Mouse (Mus musculus) kidney, embryonic 14.5 days (tissue): ENCODE results near the gene Ctrc. TPM values are rescaled to one million over a fixed set of nuclear protein-coding genes. Genes with fewer than 3 reads are reported as not detected.
A peak's percentile ranks its signal among the peaks of the same experiment; 100 is the strongest.

Source experiments
- ATAC-seq: fragments of 200-750 bp; cut with Nextera tagmentation; 2 replicates; pipeline ENCODE4 v1.8.0; 2017; ENCODE audit warnings: moderate number of reproducible peaks, mild to moderate bottlenecking, moderate TSS enrichment, moderate library complexity; ENCODE audit not compliant: low FRiP score, low TSS enrichment
- H3K27ac ChIP-seq: fragments of 300-500 bp; sonication (generic); 2 replicates; pipeline ENCODE4 v1.5.1; 2014; ENCODE audit warnings: low read depth, mild to moderate bottlenecking, low read length, moderate library complexity, mixed read lengths
- H3K27me3 ChIP-seq: fragments of 300-500 bp; sonication (generic); 2 replicates; pipeline ENCODE4 v1.6.1; 2014; ENCODE audit warnings: mild to moderate bottlenecking, low read length; ENCODE audit not compliant: control insufficient read depth, insufficient read depth
- H3K36me3 ChIP-seq: fragments of 300-500 bp; sonication (generic); 2 replicates; pipeline ENCODE4 v1.6.1; 2014; ENCODE audit warnings: low read length, mixed read lengths; ENCODE audit not compliant: control insufficient read depth, insufficient read depth
- H3K4me1 ChIP-seq: fragments of 300-500 bp; sonication (generic); 2 replicates; pipeline ENCODE4 v1.6.1; 2014; ENCODE audit warnings: low read length, mixed read lengths; ENCODE audit not compliant: control insufficient read depth, insufficient read depth
- H3K4me2 ChIP-seq: fragments of 300-500 bp; sonication (generic); replicated peaks from 2 replicates; pipeline ENCODE4 v1.6.1; 2014; ENCODE audit warnings: low read depth, mild to moderate bottlenecking, low read length
- H3K4me3 ChIP-seq: fragments of 300-500 bp; sonication (generic); 2 replicates; pipeline ENCODE4 v1.5.1; 2014; ENCODE audit warnings: mild to moderate bottlenecking, low read length
- H3K9ac ChIP-seq: fragments of 300-500 bp; sonication (generic); 2 replicates; pipeline ENCODE4 v1.6.1; 2014; ENCODE audit warnings: low read depth, mild to moderate bottlenecking, low read length, moderate library complexity
- H3K9me3 ChIP-seq: fragments of 300-500 bp; sonication (generic); 2 replicates; pipeline ENCODE4 v1.6.1; 2016; ENCODE audit warnings: low read length; ENCODE audit not compliant: control insufficient read depth
- WGBS: fragments of 180-500 bp; shearing (Covaris S2); extraction: QIAGEN DNeasy Blood & Tissue Kit; methylation state at CpG from one replicate; pipeline ENCODE4 v1.1.7; 2014; 5-methylcytosine and 5-hydroxymethylcytosine counted together
- polyA plus RNA-seq: library from polyadenylated mRNA; unstranded; fragments of >200 nt; fragmentation: Nextera tagmentation; extraction: Ambion mirVana; gene quantifications from 2 replicates; pipeline ENCODE4 v1.2.1, GENCODE M21; 2014

Ctrc gene
- polyA plus RNA-seq, 1 experiment from 2014 or later, result not detected

GRCm38 (mm10) chr4:141863726-141864280, 17.6 kb upstream of the Ctrc start:
- WGBS, result 82% methylated on average over 7 of the region's 7 CpGs
- Histone ChIP-seq H3K27me3 (no peaks in the 10 kb centered on the region), H3K36me3 (peaks cover 9% of the 10 kb centered on the region; the same call in 1 of the 2 replicates), H3K4me1 (peaks cover 10% of the 10 kb centered on the region), H3K4me3 (no peak overlapping the region), H3K27ac (no peak overlapping the region), H3K4me2 (no peak overlapping the region), H3K9ac (no peak overlapping the region), H3K9me3 (no peaks in the 10 kb centered on the region)
- no peak for ATAC-seq

GRCm38 (mm10) chr4:141862867-141863266, 16.7 kb upstream of the Ctrc start:
- Histone ChIP-seq H3K9me3 (no peaks in the 10 kb centered on the region), H3K4me1 (peaks cover 9% of the 10 kb centered on the region), H3K27ac (no peak overlapping the region), H3K4me3 (no peak overlapping the region), H3K36me3 (peaks cover 9% of the 10 kb centered on the region; the same call in 1 of the 2 replicates), H3K27me3 (no peaks in the 10 kb centered on the region), H3K4me2 (no peak overlapping the region), H3K9ac (no peak overlapping the region)
- 81% methylated on average over 5 of the region's 5 CpGs for WGBS
- no peak for ATAC-seq

GRCm38 (mm10) chr4:141861591-141862295, 15.6 kb upstream of the Ctrc start:
- H3K4me1 ChIP-seq, result no peaks in the 10 kb centered on the region
- peaks cover 9% of the 10 kb centered on the region; the same call in 1 of the 2 replicates for H3K36me3 ChIP-seq
- no peak overlapping the region for H3K4me3 ChIP-seq
- no peaks in the 10 kb centered on the region for H3K9me3 ChIP-seq
- WGBS, result 84% methylated on average over 17 of the region's 17 CpGs
- no peak overlapping the region for H3K9ac ChIP-seq
- no peak for ATAC-seq
- H3K27me3 ChIP-seq, result no peaks in the 10 kb centered on the region
- H3K27ac ChIP-seq, result no peak overlapping the region
- H3K4me2 ChIP-seq, result no peak overlapping the region

- Histone ChIP-seq H3K9me3 (no peaks in the 10 kb centered on the region), H3K27me3 (no peaks in the 10 kb centered on the region), H3K4me1 (no peaks in the 10 kb centered on the region), H3K4me2 (no peak overlapping the region), H3K4me3 (no peak overlapping the region), H3K27ac (no peak overlapping the region), H3K36me3 (peaks cover 9% of the 10 kb centered on the region; the same call in 1 of the 2 replicates), H3K9ac (no peak overlapping the region)
- WGBS, result 68% methylated on average over 19 of the region's 19 CpGs
- no peak for ATAC-seq
Measured at GRCm38 (mm10) chr4:141860246-141860841, 14.2 kb upstream of the Ctrc start.

GRCm38 (mm10) chr4:141859351-141859750, 13.2 kb upstream of the Ctrc start:
- H3K27ac ChIP-seq, result no peak overlapping the region
- H3K36me3 ChIP-seq, result peaks cover 9% of the 10 kb centered on the region; the same call in 1 of the 2 replicates
- no peak for ATAC-seq
- H3K9me3 ChIP-seq, result no peaks in the 10 kb centered on the region
- H3K9ac ChIP-seq, result no peak overlapping the region
- no peaks in the 10 kb centered on the region for H3K4me1 ChIP-seq
- 91% methylated on average over 14 of the region's 14 CpGs for whole genome bisulfite sequencing
- no peak overlapping the region for H3K4me3 ChIP-seq
- no peaks in the 10 kb centered on the region for H3K27me3 ChIP-seq
- no peak overlapping the region for H3K4me2 ChIP-seq

GRCm38 (mm10) chr4:141858501-141858900, 12.3 kb upstream of the Ctrc start:
- no peak for ATAC-seq
- no peak overlapping the region for H3K27ac ChIP-seq

GRCm38 (mm10) chr4:141857422-141857930, 11.3 kb upstream of the Ctrc start:
- no peak overlapping the region for H3K4me2 ChIP-seq
- peak; percentile 53; the same call in 1 of the 2 replicates for ATAC-seq
- H3K9ac ChIP-seq, result no peak overlapping the region
- H3K4me3 ChIP-seq, result no peak overlapping the region
- 26% methylated on average over 10 of the region's 10 CpGs for WGBS
- H3K9me3 ChIP-seq, result no peaks in the 10 kb centered on the region
- no peaks in the 10 kb centered on the region for H3K4me1 ChIP-seq
- H3K27ac ChIP-seq, result no peak overlapping the region
- H3K27me3 ChIP-seq, result no peaks in the 10 kb centered on the region
- peaks cover 9% of the 10 kb centered on the region; the same call in 1 of the 2 replicates for H3K36me3 ChIP-seq

More at GRCm38 (mm10) chr4:141858501-141858900, 12.3 kb upstream of the Ctrc start:
- Histone ChIP-seq H3K9me3 (no peaks in the 10 kb centered on the region), H3K27me3 (no peaks in the 10 kb centered on the region), H3K4me3 (no peak overlapping the region), H3K9ac (no peak overlapping the region), H3K4me2 (no peak overlapping the region), H3K4me1 (no peaks in the 10 kb centered on the region), H3K36me3 (peaks cover 9% of the 10 kb centered on the region; the same call in 1 of the 2 replicates)
- WGBS, result 95% methylated on average over 20 of the region's 20 CpGs

- no peak for ATAC-seq
- H3K4me1 ChIP-seq, result no peaks in the 10 kb centered on the region
- no peak overlapping the region for H3K9ac ChIP-seq
- no peaks in the 10 kb centered on the region for H3K27me3 ChIP-seq
- no peak overlapping the region for H3K4me3 ChIP-seq
- WGBS, result 76% methylated on average over 9 of the region's 9 CpGs
- H3K36me3 ChIP-seq, result no peaks in the 10 kb centered on the region; the same call in 1 of the 2 replicates
- no peaks in the 10 kb centered on the region for H3K9me3 ChIP-seq
- no peak overlapping the region for H3K27ac ChIP-seq
- H3K4me2 ChIP-seq, result no peak overlapping the region
Measured at GRCm38 (mm10) chr4:141853437-141853836, 7.3 kb upstream of the Ctrc start.
